Mouse (Mus musculus) gastrocnemius, adult 2 months (tissue): Measurements from ENCODE around the gene Mmp8. TPM values are rescaled to one million over a fixed set of nuclear protein-coding genes. Genes with fewer than 3 reads are reported as not detected.

Source experiments
- DNase-seq: peaks from one replicate; pipeline ENCODE4 v3.0.0; 2022
- H3K27ac ChIP-seq: fragments of 200-600 bp; 2 replicates; pipeline ENCODE4 v1.8.1; 2022; ENCODE audit warnings: mild to moderate bottlenecking
- H3K4me3 ChIP-seq: fragments of 200-600 bp; 2 replicates; pipeline ENCODE4 v1.8.1; 2022; ENCODE audit warnings: mild to moderate bottlenecking, moderate library complexity
- CTCF ChIP-seq: fragments of 200-600 bp; IDR thresholded peaks from 2 replicates; pipeline ENCODE4 v1.8.1; 2022; ENCODE audit warnings: antibody characterized with exemption, mild to moderate bottlenecking, moderate library complexity
- intact Hi-C: fragments of 180-260 bp; cut with DNase I; formaldehyde crosslinking; loops from one replicate; pipeline ENCODE4 v1.15.1; 2025
- long read RNA-seq, 2 experiments: library from polyadenylated mRNA; stranded (forward); transcript quantifications; one replicate each; pipeline ENCODE4 v2.0.0; 2021
- total RNA-seq, 2 experiments: library from RNA; stranded (reverse); gene quantifications; 2 replicates each; pipeline ENCODE4 v1.2.3; 2021

Mmp8 gene
- not detected for total RNA-seq
- long read RNA-seq, experiment 1, result 0 reads
- long read RNA-seq, experiment 2, result 0 reads

DNA sequence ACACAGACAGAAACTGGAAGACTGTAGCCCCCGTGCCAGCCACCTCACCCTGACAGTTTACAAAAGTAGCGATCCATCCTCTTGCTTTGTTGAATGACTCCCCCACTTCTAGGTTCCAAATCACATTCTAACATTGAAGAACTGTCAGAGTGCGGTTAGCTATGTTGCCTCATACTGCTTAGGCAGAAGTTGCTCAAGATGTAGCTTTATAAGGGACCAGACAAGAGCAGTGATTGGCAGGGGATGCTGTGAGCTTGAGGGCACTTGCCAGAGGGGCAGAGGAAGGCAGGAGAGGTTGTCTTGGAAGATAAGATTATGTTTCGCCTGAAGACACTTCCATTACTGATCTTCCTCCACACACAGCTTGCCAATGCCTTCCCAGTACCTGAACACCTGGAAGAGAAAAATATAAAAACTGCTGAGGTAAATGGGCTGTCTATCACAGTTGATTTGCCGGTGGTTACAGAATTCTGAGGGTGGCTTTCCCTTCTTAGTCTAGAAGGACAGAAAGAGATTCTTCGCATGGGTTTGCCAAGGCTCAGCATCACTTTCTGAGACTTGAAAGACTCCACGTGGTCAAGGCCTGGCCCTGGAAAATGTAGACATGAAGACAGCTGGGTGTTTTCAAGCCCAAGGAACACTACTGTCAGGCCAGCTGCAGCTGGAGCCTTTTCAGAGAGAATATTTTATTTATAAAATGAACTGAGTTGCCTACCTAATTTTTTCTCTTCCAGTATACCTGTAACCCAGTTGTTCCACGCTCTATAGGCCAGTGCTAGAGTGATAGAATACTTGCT is at the start of gene Mmp8:
Gene Mmp8, plus strand, starts transcription at position 236 of the 797 bp plus-strand sequence.
- DNase-seq, result no peak
- intact Hi-C loops, result no loop called here

DNA sequence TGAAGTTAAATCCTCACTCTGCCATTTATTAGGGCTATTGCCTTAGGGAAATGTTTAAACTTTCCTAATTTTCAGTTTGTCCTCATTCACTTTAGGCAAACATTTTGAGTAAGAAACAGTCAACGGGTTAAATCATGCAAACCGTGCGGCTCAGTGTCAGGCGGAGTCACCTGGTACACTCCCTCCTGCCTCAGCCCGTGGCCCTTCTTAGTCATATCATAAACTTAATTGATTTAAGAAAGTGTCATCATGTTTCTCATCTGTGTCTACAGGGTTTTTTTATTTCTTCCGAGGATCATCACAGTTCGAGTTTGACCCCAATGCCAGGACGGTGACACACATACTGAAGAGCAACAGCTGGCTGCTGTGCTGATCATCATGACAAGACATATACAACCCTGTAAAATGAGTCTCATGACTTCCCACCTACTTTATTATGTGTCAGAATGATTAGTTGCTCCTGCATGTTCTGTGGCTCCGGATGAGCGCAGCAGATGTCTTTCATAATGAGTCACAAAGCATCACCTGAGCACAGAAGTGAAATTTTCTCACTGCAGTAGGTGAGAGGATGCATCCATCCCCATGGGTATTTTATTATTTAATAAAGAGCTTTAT is 48.5 kb upstream of the Mmp8 start:
- DNase-seq, result no peak
- Histone ChIP-seq H3K27ac (no peak overlapping the region), H3K4me3 (no peak overlapping the region)
- TF ChIP-seq CTCF, result no peak
- intact Hi-C loops, result no loop called here

More for the DNA sequence above, at the start of gene Mmp8:
- Histone ChIP-seq H3K4me3 (no peak within 1 kb of the TSS), H3K27ac (no peak within 1 kb of the TSS)
- TF ChIP-seq CTCF, result no peak

DNA sequence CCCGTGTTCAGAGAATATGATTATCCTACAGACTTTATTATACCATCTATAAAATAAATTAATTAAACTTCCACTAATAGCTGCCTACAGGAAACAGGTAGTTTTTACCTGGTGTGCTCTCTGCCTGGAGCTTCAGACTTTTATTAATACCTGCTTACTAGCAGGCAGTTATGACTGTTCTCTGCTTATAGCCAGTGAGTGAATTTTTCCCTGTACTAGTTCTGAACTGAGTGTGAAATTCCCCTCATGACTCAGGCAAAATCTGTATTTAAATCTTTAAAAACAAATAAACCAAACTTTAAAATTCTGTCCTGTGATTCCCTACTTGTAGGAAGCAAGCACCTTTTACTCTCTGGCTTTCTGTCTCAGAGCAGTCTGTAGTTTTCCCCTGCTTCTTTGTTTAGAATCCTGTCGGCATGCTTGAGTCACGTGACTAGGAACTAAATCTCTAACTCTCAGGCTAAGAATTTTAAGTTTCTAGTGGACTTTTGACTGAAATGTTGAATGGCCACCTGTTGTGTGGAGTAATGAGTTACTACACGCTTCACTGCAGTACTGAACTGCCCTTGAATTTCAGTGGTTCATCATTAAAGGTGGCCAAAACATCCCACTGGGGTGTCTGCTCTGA is 40.2 kb upstream of the Mmp8 start:
- H3K27ac ChIP-seq, result no peak overlapping the region
- TF ChIP-seq CTCF, result no peak
- H3K4me3 ChIP-seq, result no peak overlapping the region
- intact Hi-C loops, result no loop called here
- no peak for DNase-seq

DNA sequence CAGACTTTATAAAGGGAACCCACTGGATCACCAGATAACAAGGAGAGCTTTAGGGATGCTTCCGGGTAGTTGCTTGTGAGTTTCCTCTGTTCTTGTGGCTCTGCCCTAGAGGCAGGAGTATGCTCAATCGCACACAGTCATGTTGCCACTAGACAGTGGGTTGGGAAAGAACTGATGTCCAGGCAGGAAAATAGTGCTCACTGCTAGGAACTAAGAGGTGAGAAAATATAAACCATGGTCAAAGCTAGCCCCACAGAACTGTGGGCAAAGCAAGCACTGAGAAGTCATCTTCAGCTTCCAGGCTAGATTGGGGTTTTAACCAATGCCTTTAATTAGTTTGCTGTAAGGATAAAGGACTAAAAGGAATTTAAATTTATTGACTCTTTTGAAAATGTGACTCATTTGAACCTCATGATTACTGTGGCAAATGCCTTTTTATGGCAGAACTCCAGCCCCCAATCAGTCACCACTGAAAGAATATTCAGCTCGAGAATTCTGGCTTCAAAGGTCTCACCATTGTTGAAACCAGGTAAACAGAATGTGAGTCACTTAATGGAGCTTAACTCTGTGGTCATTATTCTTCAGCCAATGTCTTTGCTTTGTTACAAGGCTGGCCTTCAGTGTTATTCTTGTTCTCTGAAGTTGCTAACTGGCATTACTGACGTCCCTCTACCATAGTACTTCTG is 31.9 kb upstream of the Mmp8 start:
- intact Hi-C loops, result no loop called here
- no peak for DNase-seq
- no peak for TF ChIP-seq CTCF
- no peak overlapping the region for H3K4me3 ChIP-seq
- H3K27ac ChIP-seq, result no peak overlapping the region

DNA sequence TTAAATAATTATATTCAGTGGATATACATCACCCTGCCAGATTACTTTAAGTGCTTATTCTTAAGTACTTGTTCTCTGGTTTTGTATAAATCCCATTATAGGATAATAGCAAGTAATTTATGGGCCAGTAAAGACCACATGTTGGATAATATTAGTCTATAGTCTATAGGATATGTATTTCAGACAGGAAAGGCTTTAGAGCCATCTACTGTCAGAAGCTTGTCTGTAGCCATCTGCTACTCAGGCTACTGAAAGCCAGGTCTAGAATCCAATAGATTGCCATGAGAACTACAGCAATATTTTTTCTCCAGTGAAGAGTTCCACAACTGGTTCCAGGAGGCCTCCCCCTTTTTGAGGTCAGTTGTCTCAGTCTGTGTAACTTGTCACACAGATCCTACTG is 15.5 kb upstream of the Mmp8 start:
- no peak for TF ChIP-seq CTCF
- DNase-seq, result no peak
- intact Hi-C loops, result no loop called here
- Histone ChIP-seq H3K27ac (no peak overlapping the region), H3K4me3 (no peak overlapping the region)

DNA sequence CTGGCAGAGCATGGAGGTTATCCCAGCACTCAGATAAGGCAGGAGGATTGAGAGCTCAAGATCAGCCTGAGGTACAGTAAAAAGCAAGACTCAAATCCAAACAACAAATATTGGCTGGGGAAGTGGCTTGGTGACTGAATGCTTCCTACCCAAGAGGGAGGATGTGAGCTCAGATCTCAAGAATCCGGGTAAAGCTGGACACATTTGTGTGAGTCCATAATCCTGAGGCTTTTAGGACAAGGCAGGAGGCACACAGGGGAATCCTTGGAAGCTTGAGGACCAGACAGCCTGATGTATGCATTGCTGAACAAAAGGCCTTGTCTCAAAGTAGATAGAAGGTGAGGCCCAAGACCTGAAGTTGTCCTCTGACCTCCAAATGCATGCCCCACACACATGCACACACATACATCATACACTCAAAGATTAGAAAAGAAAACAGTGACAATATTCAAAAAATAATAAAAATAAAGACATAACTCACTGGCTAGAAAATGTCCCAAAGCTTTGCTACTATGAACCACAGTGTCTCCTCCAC is 13.3 kb upstream of the Mmp8 start:
- intact Hi-C loops, result no loop called here
- TF ChIP-seq CTCF, result no peak
- Histone ChIP-seq H3K4me3 (no peak overlapping the region), H3K27ac (no peak overlapping the region)
- DNase-seq, result no peak

DNA sequence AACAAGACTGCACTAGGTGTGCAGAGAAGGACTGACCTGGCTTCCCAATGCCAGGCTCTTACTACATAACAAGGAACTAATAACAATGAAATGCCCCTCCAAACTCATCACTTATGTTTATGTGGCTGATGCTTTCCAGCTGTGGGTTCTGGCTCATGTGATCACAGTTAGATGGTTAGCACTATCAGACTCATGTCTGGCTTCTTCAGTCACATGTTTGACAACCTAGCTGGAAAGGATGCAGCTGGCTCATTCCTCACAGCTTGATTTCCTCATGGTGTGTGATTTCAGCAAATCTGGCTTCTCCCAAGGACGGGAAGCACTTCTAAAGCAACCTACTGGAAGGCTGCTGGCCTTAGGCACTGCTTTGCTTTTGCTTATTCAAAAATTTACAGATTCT is 12.8 kb upstream of the Mmp8 start:
- intact Hi-C loops, result no loop called here
- no peak overlapping the region for H3K27ac ChIP-seq
- TF ChIP-seq CTCF, result no peak
- no peak overlapping the region for H3K4me3 ChIP-seq
- peak; percentile 19 for DNase-seq

DNA sequence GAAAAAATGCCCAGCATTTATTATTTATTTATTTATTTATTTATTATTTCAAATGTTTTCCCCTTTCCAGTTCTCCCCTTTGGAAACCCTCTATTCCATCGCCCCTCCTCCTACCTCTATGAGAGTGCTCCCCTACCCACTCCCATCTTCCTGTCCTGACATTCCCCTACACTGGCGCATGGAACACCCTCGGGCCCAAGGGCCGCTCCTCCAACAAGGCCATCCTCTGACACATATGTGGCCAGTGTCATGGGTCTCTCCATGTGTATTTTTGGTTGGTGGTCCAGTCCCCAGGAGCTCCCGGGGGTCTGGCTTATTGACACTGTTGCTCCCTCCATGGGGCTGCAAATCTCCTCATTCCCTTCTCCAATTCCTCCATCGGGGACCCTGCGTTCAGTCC is 12.3 kb upstream of the Mmp8 start:
- no peak for DNase-seq
- no peak for TF ChIP-seq CTCF
- no peak overlapping the region for H3K27ac ChIP-seq
- H3K4me3 ChIP-seq, result no peak overlapping the region
- intact Hi-C loops, result no loop called here

DNA sequence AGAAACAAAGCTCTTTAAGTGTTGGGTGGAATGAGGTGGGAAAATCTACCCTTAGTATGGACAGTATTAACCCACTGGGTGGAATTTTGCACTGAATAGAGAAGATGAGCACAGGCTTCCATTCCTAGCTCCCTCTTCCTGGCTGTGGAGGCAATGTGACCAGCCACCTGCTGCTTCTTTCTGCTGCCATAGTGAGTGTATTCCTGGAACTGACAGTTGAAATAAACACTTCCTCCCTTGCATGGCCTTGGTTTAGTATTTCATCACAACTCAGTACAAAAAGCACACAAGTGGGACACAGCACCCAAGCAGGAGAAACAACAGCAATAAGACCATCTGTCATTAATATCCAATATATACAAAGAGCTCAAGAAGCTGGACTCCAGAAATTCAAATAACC is 6.3 kb upstream of the Mmp8 start:
- DNase-seq, result no peak
- H3K4me3 ChIP-seq, result no peak overlapping the region
- no peak for TF ChIP-seq CTCF
- no peak overlapping the region for H3K27ac ChIP-seq
- intact Hi-C loops, result no loop called here

DNA sequence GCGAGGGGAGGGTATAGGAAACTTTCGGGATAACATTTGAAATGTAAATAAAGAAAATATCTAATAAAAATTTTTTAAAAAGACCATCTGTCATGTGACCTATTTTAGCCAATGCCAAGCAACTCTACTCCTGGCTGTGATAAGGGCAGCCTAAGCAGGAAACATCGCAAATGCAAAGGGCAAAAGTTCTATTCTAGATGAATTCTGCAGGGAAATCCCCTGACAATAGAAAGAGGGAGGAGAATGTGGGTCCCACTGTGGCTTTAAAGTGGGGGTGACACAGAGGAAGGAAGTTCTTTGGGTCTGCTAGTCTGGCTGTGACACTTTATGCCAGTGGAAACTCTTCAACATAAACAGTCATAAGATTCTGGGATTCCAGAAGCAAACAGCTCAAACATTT is 4.7 kb upstream of the Mmp8 start:
- Histone ChIP-seq H3K27ac (no peak overlapping the region), H3K4me3 (no peak overlapping the region)
- no peak for TF ChIP-seq CTCF
- intact Hi-C loops, result no loop called here
- no peak for DNase-seq

DNA sequence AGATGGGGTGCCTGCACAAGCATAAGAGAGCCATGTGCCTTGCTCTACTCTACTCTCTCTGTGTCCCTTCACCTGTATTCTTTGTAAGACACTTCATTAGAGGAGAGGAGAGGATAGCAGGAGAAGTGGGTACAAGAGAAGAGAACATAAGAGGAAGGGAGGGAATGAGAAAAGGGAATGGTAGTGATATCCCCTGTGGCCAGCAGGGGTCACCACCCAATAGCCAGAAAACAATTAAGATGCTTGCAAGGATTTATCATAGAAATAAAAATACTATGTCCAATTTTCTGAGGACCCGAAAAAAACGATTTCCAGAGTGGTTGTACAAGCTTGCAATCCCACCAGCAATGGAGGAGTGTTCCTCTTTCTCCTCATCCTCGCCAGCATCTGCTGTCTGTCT is 3.9 kb upstream of the Mmp8 start:
- H3K27ac ChIP-seq, result no peak overlapping the region
- peak; percentile 65 for TF ChIP-seq CTCF
- intact Hi-C loops, result loop anchor here (1.0 kb wide), 1 partner anchor 41 kb away; no protein-coding TSS in a partner anchor
- peak; percentile 46 for DNase-seq
- H3K4me3 ChIP-seq, result no peak overlapping the region

DNA sequence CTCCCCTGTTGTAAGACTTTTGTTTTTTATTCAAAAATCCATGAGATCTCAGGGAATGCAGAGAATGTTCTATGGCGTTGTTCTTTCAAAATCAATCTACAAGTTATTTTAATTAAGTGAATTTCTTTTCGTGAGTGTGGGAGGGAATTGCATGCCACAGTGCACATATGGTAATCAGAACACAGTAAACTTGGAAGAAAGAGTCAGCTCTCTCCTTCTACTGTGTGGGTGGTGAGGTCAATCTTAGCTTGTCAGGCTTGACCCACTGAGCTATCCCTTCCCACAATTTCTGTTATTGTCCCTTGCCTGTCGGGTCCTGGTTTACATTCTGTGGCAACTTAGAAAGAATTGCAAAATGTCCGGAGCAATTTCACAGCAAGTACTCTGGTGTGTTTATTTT is 1.8 kb downstream of the Mmp8 start:
- Histone ChIP-seq H3K4me3 (no peak overlapping the region), H3K27ac (no peak overlapping the region)
- no peak for TF ChIP-seq CTCF
- no peak for DNase-seq
- intact Hi-C loops, result no loop called here

DNA sequence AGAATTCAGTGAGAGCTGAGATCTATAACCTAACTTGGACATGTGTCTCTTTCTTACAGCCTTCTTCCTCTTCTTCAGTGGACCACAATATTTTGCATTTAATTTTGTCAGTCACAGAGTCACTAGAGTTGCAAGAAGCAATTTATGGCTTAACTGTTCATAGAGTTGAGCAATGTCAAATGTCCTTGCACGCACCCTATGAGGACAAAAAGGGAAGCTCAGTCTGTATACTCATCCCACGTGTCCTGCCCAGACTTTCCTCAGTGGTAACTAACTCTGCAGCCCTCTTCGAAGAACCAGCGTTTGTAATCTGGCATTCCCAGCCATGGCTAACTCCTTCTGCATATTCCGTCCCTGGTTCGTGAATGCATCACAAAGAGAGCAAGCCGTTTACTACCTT is 9.1 kb downstream of the Mmp8 start:
- H3K4me3 ChIP-seq, result no peak overlapping the region
- no peak for TF ChIP-seq CTCF
- no peak for DNase-seq
- intact Hi-C loops, result no loop called here
- no peak overlapping the region for H3K27ac ChIP-seq
